Mouse (Mus musculus) kidney, adult 2 months (tissue): Measurements from ENCODE around the gene Pik3ca. TPM values are rescaled to one million over a fixed set of nuclear protein-coding genes. Genes with fewer than 3 reads are reported as not detected.
A peak's percentile ranks its signal among the peaks of the same experiment; 100 is the strongest.

Source experiments
- DNase-seq: peaks from one replicate; pipeline ENCODE4 v3.0.0; 2021
- H3K27ac ChIP-seq: fragments of 200-500 bp; 2 replicates; pipeline ENCODE4 v1.5.1; 2012; ENCODE audit warnings: low read depth, low read length, control low read depth, inconsistent platforms; ENCODE audit not compliant: insufficient read depth
- H3K27me3 ChIP-seq: fragments of 200-500 bp; replicated peaks from 2 replicates; pipeline ENCODE4 v1.6.1; 2012; ENCODE audit warnings: mild to moderate bottlenecking, moderate library complexity, low read length, inconsistent platforms; ENCODE audit not compliant: control insufficient read depth, insufficient read depth
- H3K36me3 ChIP-seq: fragments of 200-500 bp; 2 replicates; pipeline ENCODE4 v1.6.1; 2012; ENCODE audit warnings: mild to moderate bottlenecking, moderate library complexity, low read length, inconsistent platforms; ENCODE audit not compliant: control insufficient read depth, insufficient read depth
- H3K4me1 ChIP-seq: fragments of 200-500 bp; 2 replicates; pipeline ENCODE4 v1.6.1; 2011; ENCODE audit warnings: low read length; ENCODE audit not compliant: control insufficient read depth, insufficient read depth
- H3K4me3 ChIP-seq: fragments of 200-500 bp; 2 replicates; pipeline ENCODE4 v1.5.1; 2011; ENCODE audit warnings: mild to moderate bottlenecking, low read depth, low read length, control low read depth; ENCODE audit not compliant: insufficient read depth
- CTCF ChIP-seq: fragments of 200-500 bp; conservative IDR thresholded peaks from 2 replicates; pipeline ENCODE4 v1.5.1; 2011; ENCODE audit warnings: low read depth, mild to moderate bottlenecking, control low read depth, low read length, moderate library complexity, mixed read lengths; ENCODE audit not compliant: insufficient read depth, insufficient read length
- POLR2A ChIP-seq: fragments of 200-500 bp; IDR thresholded peaks from one replicate; pipeline ENCODE4 v1.6.1; 2011; ENCODE audit warnings: low read depth, low read length, control low read depth
- WGBS: fragments of 180-500 bp; shearing (Covaris S2); methylation state at CpG from one replicate; pipeline ENCODE4 v1.1.7; 2018; 5-methylcytosine and 5-hydroxymethylcytosine counted together
- polyA plus RNA-seq: library from polyadenylated mRNA; depleted of rRNA; stranded (reverse); fragments of >200 nt; gene quantifications from 2 replicates; pipeline ENCODE4 v1.2.3, GENCODE M21; 2012

Pik3ca gene
- polyA plus RNA-seq, 1 experiment, result 10.2 TPM

DNA sequence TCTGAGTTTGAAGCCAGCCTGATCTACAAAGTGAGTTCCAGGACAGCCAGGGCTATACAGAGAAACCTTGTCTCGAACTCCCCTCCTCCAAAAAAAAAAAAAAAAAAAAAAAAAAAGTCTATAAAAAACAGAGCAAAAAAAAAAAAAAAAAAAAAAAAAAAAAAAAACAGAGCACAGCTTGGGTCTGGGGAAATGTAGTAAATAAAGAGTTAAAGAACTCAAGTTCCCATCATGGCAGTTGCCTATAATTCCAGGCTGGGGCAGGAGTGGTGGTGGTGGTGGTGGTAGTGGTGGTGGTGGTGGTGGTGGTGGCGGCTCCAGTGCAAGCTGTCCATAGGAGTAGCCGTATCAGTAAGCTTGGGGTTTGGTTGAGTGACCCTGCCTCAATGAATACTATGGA, 85.6 kb downstream of the Pik3ca start:
- Histone ChIP-seq H3K27me3 (no peaks in the 10 kb centered on the region), H3K27ac (no peak overlapping the region), H3K36me3 (no peaks in the 10 kb centered on the region), H3K4me1 (no peaks in the 10 kb centered on the region), H3K4me3 (no peak overlapping the region)
- DNase-seq, result no peak
- TF ChIP-seq POLR2A (no peak), CTCF (no peak)
- WGBS, result 84% methylated on average over 3 of the region's 3 CpGs

DNA sequence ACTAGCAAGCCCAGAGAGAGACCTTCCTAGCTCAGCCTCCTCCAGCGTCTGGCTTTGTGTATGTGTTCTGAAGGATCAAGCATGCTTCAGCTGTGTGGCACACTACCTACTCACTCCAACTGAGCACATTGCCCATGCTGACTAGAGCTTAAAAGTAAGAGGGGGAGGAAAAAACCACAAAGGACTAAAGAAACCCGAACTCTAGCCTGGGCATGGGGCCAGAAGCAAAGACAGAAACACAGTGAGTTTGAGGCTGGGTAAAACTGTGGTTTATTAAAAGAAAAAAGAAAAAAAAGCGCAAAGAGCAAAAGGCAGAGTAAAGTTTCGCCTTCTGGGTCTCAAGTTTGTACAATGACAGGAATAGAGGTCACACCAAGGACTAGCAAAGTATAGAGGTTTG, 89.1 kb downstream of the Pik3ca start:
- H3K4me1 ChIP-seq, result no peaks in the 10 kb centered on the region
- TF ChIP-seq CTCF (no peak), POLR2A (no peak)
- peak overlapping the region; percentile 30; the same call in 1 of the 2 replicates for H3K27ac ChIP-seq
- no peak overlapping the region for H3K4me3 ChIP-seq
- no peaks in the 10 kb centered on the region for H3K27me3 ChIP-seq
- WGBS, result 61% methylated on average over 4 of the region's 4 CpGs
- peak; percentile 75 for DNase-seq
- H3K36me3 ChIP-seq, result no peaks in the 10 kb centered on the region

DNA sequence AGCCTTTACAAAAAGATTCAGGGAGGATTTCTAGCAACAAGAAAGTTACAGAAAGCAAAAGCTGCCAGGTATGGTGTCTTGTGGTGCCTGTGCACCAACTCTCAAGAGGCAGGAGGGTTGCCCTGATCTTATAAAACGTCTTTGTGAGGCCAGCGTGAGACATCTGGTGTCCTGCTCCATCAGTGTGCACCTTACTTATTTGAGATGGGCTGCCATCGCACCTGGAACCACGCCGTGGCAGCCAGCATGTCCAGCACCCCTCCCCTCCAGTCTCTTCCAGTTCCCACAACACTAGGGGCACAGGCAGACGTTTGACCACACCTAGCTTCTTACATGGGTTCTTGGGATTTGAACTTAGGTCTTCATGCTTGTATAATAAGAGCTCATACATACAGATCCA, 90.7 kb downstream of the Pik3ca start:
- TF ChIP-seq POLR2A, result no peak
- Histone ChIP-seq H3K4me3 (no peak overlapping the region), H3K27ac (no peak overlapping the region), H3K4me1 (peaks cover 6% of the 10 kb centered on the region), H3K36me3 (no peaks in the 10 kb centered on the region), H3K27me3 (no peaks in the 10 kb centered on the region)
- WGBS, result 93% methylated on average over 6 of the region's 6 CpGs
- DNase-seq, result no peak

DNA sequence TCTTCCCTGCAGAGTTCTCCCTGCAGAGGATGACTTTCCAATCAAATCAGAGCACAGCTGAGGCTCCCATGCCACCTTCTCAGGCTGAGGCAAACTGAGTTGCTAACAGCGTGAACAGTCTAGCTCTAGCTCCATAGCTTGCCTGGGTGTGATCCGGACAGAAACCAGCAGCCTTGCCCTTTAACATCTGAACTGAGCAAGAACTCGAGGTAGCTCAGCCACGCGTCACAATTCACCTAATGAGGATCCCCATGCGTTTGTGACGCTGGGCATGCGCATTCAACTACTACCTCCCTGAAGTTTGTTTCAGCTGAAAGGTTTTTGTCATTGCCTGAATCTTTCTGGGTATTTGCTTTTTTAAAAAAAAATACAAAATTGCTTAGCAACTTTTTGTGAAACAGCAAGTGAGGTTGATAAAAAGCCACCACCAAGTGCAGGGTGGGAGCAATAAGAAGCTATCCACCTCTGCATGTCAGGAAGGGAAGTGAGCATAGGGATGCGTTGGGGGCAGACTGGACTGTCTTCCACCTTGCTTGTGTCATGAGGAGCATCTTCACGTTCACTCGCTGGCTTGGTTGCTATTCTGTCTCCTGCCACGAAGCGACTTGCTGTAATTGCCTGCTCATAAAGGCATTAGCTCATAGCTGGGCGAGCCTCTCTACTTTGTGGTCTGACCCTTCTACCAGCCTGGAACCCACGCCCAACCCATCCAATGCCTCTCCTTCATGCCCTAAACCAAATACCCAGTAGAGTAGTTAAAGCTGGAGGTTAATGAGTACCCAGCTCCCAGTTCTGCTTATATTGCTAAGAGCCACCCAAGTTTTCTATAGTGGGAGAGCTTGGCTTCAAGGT, 92.8 kb downstream of the Pik3ca start:
- TF ChIP-seq POLR2A (no peak), CTCF (no peak)

GRCm38 (mm10) chr3:32490928-32491315, 93.5 kb downstream of the Pik3ca start:
- H3K4me1 ChIP-seq, result peaks cover 10% of the 10 kb centered on the region
- no peak for DNase-seq
- no peak overlapping the region for H3K27ac ChIP-seq
- H3K27me3 ChIP-seq, result no peaks in the 10 kb centered on the region
- H3K36me3 ChIP-seq, result no peaks in the 10 kb centered on the region
- TF ChIP-seq POLR2A, result no peak
- TF ChIP-seq CTCF, result no peak
- H3K4me3 ChIP-seq, result no peak overlapping the region

More for the DNA sequence above, 92.8 kb downstream of the Pik3ca start:
- DNase-seq, result no peak
- no peaks in the 10 kb centered on the region for H3K36me3 ChIP-seq
- WGBS, result 44% methylated on average over 15 of the region's 15 CpGs
- no peaks in the 10 kb centered on the region for H3K27me3 ChIP-seq
- H3K4me1 ChIP-seq, result peaks cover 9% of the 10 kb centered on the region
- H3K27ac ChIP-seq, result no peak overlapping the region
- no peak overlapping the region for H3K4me3 ChIP-seq

DNA sequence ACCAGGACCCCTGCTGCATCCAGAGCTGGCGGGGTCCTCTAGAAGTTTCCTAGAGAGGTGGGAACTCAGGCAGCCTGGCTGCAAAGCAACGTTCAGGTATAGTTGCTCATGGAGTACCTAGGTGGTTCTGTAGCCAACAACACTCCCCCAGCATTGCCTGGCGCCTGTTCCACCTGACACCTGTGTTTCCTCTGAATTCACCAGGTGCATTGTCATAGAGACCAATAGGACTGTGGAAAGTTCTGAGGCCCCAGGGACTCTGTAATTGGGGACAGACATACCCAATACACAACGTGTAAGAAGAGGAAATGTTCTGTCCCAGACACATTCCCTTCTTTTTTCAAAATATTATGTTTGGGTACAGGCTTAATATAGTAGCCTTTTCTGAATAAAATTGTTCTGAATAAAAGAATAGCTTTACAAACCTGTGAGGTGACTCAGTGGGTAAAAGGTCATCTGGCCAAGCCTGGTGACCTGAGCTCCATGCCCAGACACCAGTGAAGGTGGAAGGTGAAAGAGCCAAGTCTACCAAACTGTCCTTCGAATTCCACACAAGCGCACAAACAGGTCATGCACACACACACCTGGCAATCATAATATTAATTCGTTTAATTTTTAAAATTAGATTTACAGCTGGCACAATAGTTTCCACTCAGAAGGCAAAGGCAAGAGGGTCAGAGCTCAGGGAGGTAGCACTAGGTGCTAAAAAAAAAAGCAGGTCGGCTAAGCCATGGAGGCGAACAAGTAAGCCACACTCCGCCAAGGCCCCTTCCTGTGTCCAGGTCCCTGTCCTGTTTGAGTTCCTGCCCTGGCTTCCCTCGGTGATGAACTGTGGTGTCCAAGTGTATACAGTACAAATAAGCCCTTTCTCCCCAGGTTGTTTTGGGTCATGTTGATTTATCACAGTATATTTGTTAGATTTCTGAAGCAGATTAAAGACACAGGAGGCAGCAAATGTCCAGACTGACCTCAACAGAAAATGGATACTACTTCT, 94.9 kb downstream of the Pik3ca start, which contains the start of gene Kcnmb3:
TSS of gene Kcnmb3 (minus strand) at position 135 of the 994 bp plus-strand sequence.
- TF ChIP-seq CTCF (no peak), POLR2A (no peak)
- Histone ChIP-seq H3K27ac (peak within 1 kb of the TSS; percentile 37; the same call in 1 of the 2 replicates), H3K4me3 (no peak within 1 kb of the TSS), H3K36me3 (no peaks in the 10 kb centered on the region), H3K27me3 (no peaks in the 10 kb centered on the region), H3K4me1 (peaks cover 15% of the 10 kb centered on the region)
- DNase-seq, result peak; percentile 72
- WGBS, result 58% methylated on average over 11 of the region's 11 CpGs
